Mouse (Mus musculus) C2C12 (cell line): ENCODE measurements around the gene Insig1.

Source experiments
- CTCF ChIP-seq: IDR thresholded peaks from one replicate; pipeline ENCODE4 v1.5.1; 2011; ENCODE audit not compliant: control insufficient read depth, insufficient read depth, insufficient read length
- MAX ChIP-seq: IDR thresholded peaks from one replicate; pipeline ENCODE4 v1.6.1; 2011; ENCODE audit warnings: mild to moderate bottlenecking, control low read depth
- USF1 ChIP-seq: IDR thresholded peaks from one replicate; pipeline ENCODE4 v1.6.1; 2011; ENCODE audit warnings: low read depth, mild to moderate bottlenecking, control low read depth, moderate library complexity

DNA sequence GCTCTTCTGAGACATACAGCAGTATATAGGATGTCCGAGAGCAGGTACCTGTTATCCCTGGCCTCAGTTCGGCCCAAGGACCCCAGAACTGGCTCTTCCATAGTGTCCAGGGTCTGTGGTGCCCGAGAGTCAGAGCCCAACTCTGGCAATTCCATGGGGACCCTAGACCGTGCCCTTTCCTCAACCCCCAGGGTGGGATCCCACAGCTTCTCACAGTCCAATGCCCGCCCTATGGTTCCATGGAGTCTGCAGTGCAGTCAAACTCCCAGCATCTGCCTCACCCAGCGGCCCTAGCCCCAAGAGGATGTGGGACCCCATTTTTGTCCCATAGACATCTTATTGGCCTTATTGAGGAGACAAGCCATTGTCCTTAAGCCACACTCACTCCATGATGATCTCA lies 36.8 kb downstream of the Insig1 start:
- TF ChIP-seq CTCF: no peak
- no peak for TF ChIP-seq USF1
- TF ChIP-seq MAX: no peak
